Mouse (Mus musculus): ENCODE data around the gene Alox5ap. TPM values are rescaled to one million over a fixed set of nuclear protein-coding genes. Genes with fewer than 3 reads are reported as not detected.

Gene Alox5ap
- polyA plus RNA-seq, 1 experiment from 2014 or later = 11.4 TPM

DNA sequence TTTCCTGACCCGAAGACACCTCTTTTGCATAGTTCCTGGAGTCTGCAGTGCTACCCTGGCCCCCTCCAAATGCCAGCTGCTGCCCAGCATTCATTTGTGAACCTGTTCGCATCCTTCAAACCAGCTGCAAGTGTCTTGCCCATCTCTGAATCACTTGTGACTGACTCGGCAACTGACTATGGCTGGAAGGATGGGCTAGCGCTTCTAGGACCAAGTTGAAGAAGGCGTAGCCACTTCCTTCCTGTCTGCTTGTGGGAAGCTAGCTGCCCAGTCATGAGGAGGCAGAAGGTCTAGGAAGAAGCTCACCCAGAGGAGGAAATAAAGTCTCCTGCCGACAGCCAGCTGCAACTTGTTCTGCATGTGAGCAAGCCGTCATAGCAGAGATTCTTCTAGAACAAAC is 29.6 kb upstream of the Alox5ap start:
- Histone ChIP-seq H3K4me2 (ENCODE audit: low read depth, low read length) (no peak overlapping the region), H3K36me3 (ENCODE audit: control insufficient read depth, insufficient read depth, low read length) (no peaks in the 10 kb centered on the region), H3K9me3 (ENCODE audit: control insufficient read depth, low read length) (0 out of 2 replicates have a peak, but pooled peaks cover 2% of the 10 kb centered on the region), H3K4me3 (ENCODE audit: low read length) (no peak overlapping the region), H3K9ac (ENCODE audit: low read depth, low read length) (no peak overlapping the region), H3K4me1 (ENCODE audit: control insufficient read depth, insufficient read depth, low read length) (no peaks in the 10 kb centered on the region; the same call in 1 of the 2 replicates), H3K27ac (ENCODE audit: low read length) (no peak overlapping the region), H3K27me3 (replicated peaks; ENCODE audit: control insufficient read depth, insufficient read depth, low read length) (no peaks in the 10 kb centered on the region)
- 76% methylated on average over 7 of the region's 7 CpGs for WGBS
- ATAC-seq = no peak

DNA sequence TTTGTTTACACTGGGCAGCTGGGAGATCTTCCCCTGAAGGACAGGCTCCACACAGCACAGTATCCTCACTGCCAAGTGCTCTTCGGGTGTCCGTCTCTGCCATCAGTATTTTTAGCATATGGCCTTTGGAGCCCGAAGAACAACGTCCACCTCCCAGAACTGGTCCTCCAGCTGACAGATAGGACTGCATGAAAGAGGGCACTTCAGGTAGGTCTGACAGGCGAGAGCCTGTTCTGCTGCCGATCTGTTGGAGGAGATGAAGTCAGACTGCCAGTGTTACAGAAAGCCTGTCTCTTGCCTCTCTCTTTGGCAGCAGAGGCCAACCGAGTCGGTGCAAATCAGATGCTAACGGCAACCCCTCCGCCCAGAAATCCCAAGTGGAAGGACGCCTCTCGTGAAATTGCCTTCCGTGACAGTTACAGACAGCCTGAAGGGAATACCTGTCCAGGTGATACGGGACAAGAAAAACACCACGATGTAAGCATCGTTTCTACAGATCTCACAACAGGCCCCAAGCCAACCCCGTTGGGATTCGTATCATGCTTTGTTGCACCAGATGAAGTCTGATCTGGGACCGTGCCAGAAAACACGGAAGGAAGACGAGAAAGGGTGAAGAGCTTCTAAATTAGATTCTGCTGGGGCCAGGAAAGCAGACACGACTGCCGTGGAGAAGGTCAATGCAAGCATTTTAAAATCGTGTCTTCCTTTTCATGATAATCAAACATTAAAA is 27.2 kb upstream of the Alox5ap start:
- no peak overlapping the region for H3K27ac ChIP-seq (ENCODE audit: low read length)
- ATAC-seq = no peak
- no peak overlapping the region for H3K4me2 ChIP-seq (ENCODE audit: low read depth, low read length)
- H3K9ac ChIP-seq (ENCODE audit: low read depth, low read length) = no peak overlapping the region; the same call in 1 of the 2 replicates
- WGBS = 80% methylated on average over 24 of the region's 24 CpGs
- no peaks in the 10 kb centered on the region for H3K4me1 ChIP-seq (ENCODE audit: control insufficient read depth, insufficient read depth, low read length)
- no peaks in the 10 kb centered on the region for H3K27me3 ChIP-seq (replicated peaks; ENCODE audit: control insufficient read depth, insufficient read depth, low read length)
- no peaks in the 10 kb centered on the region for H3K9me3 ChIP-seq (ENCODE audit: control insufficient read depth, low read length)
- no peak overlapping the region for H3K4me3 ChIP-seq (ENCODE audit: low read length)
- no peaks in the 10 kb centered on the region for H3K36me3 ChIP-seq (ENCODE audit: control insufficient read depth, insufficient read depth, low read length)

DNA sequence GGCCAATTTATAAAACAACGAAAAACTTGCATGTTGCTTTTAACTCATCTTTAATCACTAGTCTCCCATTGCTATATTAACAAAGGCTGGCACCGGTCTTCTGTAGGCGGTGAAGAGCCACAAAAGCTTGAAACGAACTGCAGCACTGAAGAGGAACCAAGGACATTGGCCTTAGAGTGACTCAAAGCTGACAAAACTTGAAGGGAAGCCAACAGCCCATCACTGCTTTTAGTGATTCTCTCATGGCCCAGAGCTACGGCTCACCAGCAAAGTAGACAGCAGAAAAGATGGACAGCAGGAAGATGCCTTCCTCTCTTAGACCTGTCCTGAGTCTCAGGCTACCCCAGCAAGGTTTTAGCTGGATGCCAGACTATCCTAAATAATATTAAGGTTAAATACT is 22.1 kb upstream of the Alox5ap start:
- Histone ChIP-seq H3K4me3 (ENCODE audit: low read length) (no peak overlapping the region), H3K27ac (ENCODE audit: low read length) (no peak overlapping the region), H3K36me3 (ENCODE audit: control insufficient read depth, insufficient read depth, low read length) (no peaks in the 10 kb centered on the region), H3K9ac (ENCODE audit: low read depth, low read length) (no peak overlapping the region), H3K9me3 (ENCODE audit: control insufficient read depth, low read length) (no peaks in the 10 kb centered on the region), H3K27me3 (replicated peaks; ENCODE audit: control insufficient read depth, insufficient read depth, low read length) (no peaks in the 10 kb centered on the region), H3K4me1 (ENCODE audit: control insufficient read depth, insufficient read depth, low read length) (peaks cover 13% of the 10 kb centered on the region), H3K4me2 (ENCODE audit: low read depth, low read length) (no peak overlapping the region)
- WGBS = 94% methylated on average over 5 of the region's 5 CpGs
- no peak for ATAC-seq

DNA sequence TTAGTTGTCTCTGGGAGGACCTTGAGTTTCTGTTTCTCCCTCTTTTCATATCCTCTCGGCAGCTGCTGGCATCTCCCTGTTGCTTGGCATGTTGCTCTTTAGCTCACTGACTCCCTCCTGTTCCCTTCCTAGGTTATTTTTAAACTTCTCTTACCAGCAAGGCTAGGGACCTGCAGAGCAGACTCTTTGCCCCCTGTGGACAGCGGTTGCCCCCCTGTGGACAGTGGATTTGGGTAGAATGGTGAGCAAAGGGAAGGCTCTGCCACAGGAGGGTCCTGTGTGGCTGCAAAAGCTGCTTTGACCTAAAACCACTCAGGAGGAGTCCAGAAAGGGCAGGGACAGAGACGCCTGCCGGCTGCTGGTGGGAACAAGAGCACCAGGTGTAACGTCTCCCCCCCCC is 21.5 kb upstream of the Alox5ap start:
- 36% methylated on average over 5 of the region's 5 CpGs for WGBS
- no peak for ATAC-seq

DNA sequence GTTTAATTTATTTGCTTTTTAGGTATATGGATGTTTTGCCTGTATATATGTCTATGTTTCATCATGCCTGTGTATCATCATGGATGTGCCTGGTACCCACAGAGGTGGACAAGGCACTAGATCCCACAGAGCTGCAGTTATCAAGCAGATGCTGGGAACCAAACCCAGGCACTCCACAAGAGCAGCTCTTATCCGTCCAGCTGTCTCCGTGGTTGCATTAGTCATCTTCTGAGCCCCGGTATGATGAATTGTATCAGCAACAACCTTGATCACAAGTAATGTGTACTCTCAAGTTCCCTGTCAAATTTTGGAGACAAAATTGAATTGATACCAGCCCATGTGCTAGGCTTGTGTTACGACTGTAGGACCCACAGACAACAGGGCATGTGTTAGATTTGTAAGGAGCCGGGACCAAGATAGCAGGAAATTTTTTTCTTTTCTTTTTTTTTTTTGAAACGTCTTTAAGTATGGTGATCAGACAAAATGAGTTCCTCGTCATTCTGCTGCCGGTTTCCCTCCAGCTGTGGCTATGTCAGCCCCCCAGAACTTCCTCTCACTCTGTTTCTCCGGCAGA is 19.1 kb upstream of the Alox5ap start:
- peaks cover 13% of the 10 kb centered on the region for H3K4me1 ChIP-seq (ENCODE audit: control insufficient read depth, insufficient read depth, low read length)
- H3K4me2 ChIP-seq (ENCODE audit: low read depth, low read length) = peak overlapping the region; percentile 55
- peak overlapping the region; percentile 52; the same call in 1 of the 2 replicates for H3K27ac ChIP-seq (ENCODE audit: low read length)
- H3K4me3 ChIP-seq (ENCODE audit: low read length) = peak overlapping the region; percentile 37
- no peaks in the 10 kb centered on the region for H3K36me3 ChIP-seq (ENCODE audit: control insufficient read depth, insufficient read depth, low read length)
- WGBS = 28% methylated on average over 9 of the region's 9 CpGs
- peak overlapping the region; percentile 65 for H3K9ac ChIP-seq (ENCODE audit: low read depth, low read length)
- no peaks in the 10 kb centered on the region for H3K9me3 ChIP-seq (ENCODE audit: control insufficient read depth, low read length)
- no peaks in the 10 kb centered on the region for H3K27me3 ChIP-seq (replicated peaks; ENCODE audit: control insufficient read depth, insufficient read depth, low read length)
- 0 out of 2 replicates have a peak, but pooled peaks have one; percentile 4 for ATAC-seq

More for the DNA sequence above, 21.5 kb upstream of the Alox5ap start:
- no peaks in the 10 kb centered on the region for H3K36me3 ChIP-seq (ENCODE audit: control insufficient read depth, insufficient read depth, low read length)
- H3K27ac ChIP-seq (ENCODE audit: low read length) = no peak overlapping the region
- H3K9me3 ChIP-seq (ENCODE audit: control insufficient read depth, low read length) = no peaks in the 10 kb centered on the region
- no peak overlapping the region for H3K9ac ChIP-seq (ENCODE audit: low read depth, low read length)
- no peak overlapping the region for H3K4me3 ChIP-seq (ENCODE audit: low read length)
- H3K4me1 ChIP-seq (ENCODE audit: control insufficient read depth, insufficient read depth, low read length) = peaks cover 13% of the 10 kb centered on the region
- H3K27me3 ChIP-seq (replicated peaks; ENCODE audit: control insufficient read depth, insufficient read depth, low read length) = no peaks in the 10 kb centered on the region
- H3K4me2 ChIP-seq (ENCODE audit: low read depth, low read length) = no peak overlapping the region

DNA sequence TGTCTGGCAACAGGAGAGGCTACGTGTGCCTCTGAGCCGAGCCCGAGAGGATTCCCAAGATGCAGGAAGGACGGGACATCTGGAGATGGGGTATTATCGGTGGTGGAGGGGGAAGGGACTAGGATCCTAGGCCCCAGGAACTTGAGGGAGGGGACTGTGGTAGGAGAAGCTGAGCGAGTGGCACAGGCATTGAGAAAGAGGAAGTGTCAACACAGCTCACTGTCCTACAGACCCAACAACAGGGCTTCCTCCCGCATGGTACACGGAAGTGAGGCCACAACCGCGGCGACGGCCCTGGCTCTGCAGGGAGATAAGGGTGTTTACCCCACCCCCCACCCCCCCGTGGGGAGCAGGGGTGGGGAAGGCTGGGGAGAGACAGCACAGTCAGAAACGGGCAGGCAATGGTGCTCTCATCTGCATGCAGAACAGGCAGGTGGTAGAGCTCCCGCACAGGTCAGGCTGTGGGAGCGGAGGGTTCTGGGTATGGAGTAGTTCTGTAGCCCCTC is 18.5 kb upstream of the Alox5ap start:
- no peaks in the 10 kb centered on the region for H3K9me3 ChIP-seq (ENCODE audit: control insufficient read depth, low read length)
- H3K9ac ChIP-seq (ENCODE audit: low read depth, low read length) = peak overlapping the region; percentile 65
- H3K27ac ChIP-seq (ENCODE audit: low read length) = peak overlapping the region; percentile 52
- peak overlapping the region; percentile 55 for H3K4me2 ChIP-seq (ENCODE audit: low read depth, low read length)
- WGBS = 7% methylated on average over 16 of the region's 16 CpGs
- no peaks in the 10 kb centered on the region for H3K36me3 ChIP-seq (ENCODE audit: control insufficient read depth, insufficient read depth, low read length)
- H3K4me1 ChIP-seq (ENCODE audit: control insufficient read depth, insufficient read depth, low read length) = peaks cover 13% of the 10 kb centered on the region
- H3K27me3 ChIP-seq (replicated peaks; ENCODE audit: control insufficient read depth, insufficient read depth, low read length) = no peaks in the 10 kb centered on the region
- peak; percentile 91 for ATAC-seq
- H3K4me3 ChIP-seq (ENCODE audit: low read length) = peak overlapping the region; percentile 37

DNA sequence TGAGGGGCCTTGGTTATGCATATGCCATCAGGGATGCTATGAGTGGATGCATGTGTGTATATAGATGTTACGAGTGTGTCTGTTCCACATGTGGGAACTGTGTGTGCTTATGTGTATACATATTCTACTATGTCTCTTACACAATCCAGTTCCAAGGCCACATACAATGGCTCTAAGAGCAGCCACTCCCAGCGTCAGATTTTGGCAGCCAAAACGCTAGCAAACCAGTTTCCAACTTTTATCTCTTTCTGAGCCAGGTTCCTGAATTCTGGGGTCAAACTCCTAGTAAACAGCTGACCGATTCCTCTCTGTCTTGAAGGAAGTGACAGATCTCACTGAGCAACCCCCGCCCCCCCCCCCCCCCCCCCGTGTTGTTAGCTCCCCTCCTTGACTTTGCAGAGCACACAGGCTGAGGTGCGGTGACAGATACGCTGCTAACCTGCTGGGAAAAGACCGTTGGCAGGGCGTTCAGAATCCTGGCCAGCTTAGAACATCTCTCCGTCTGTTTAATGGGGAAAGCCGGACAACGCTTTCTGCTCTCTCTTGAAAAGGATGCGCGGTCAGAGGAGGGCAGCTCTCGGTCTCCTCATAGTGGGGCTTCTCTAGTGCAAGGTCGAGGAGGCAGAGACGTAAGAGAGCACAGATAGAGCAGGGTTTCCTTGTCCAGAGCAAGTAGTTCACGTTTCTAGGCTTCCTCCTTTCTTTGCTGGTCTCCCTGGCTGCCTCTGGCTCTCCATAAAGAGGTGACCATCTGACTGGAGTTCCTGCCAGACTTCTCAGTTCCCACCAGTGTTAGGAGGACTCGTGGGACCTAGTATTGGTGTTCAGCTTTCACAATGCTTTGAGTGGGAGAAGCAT is 17.3 kb upstream of the Alox5ap start:
- Histone ChIP-seq H3K9ac (ENCODE audit: low read depth, low read length) (no peak overlapping the region), H3K4me1 (ENCODE audit: control insufficient read depth, insufficient read depth, low read length) (peaks cover 13% of the 10 kb centered on the region), H3K36me3 (ENCODE audit: control insufficient read depth, insufficient read depth, low read length) (no peaks in the 10 kb centered on the region), H3K27me3 (replicated peaks; ENCODE audit: control insufficient read depth, insufficient read depth, low read length) (no peaks in the 10 kb centered on the region), H3K4me2 (ENCODE audit: low read depth, low read length) (0 out of 2 replicates have a peak overlapping the region, but pooled peaks have one; percentile 10), H3K4me3 (ENCODE audit: low read length) (no peak overlapping the region), H3K9me3 (ENCODE audit: control insufficient read depth, low read length) (no peaks in the 10 kb centered on the region), H3K27ac (ENCODE audit: low read length) (peak overlapping the region; percentile 31; the same call in 1 of the 2 replicates)
- 0 out of 2 replicates have a peak, but pooled peaks have one; percentile 34 for ATAC-seq
- WGBS = 32% methylated on average over 19 of the region's 20 CpGs

DNA sequence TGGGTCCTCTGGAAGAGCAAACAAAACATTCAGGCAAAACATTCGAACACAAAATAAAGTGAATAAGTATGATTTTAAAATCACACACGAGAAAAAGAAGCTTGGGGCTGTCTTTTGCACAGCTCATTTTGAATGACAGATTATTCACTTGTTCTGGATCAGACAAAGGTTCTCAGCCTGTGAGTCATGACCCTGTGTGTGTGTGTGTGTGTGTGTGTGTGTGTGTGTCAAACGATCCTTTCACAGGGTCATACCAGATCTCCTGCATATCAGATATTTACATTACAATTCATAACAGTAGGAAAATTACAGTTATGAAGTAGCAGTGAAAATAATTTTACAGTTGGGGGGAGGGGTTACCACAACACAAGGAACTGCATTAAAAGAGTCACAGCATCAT is 12.3 kb upstream of the Alox5ap start:
- no peak for ATAC-seq
- no peak overlapping the region for H3K4me3 ChIP-seq (ENCODE audit: low read length)
- no peaks in the 10 kb centered on the region for H3K9me3 ChIP-seq (ENCODE audit: control insufficient read depth, low read length)
- H3K9ac ChIP-seq (ENCODE audit: low read depth, low read length) = no peak overlapping the region
- H3K4me1 ChIP-seq (ENCODE audit: control insufficient read depth, insufficient read depth, low read length) = 0 out of 2 replicates have a peak, but pooled peaks cover 3% of the 10 kb centered on the region
- 77% methylated on average over 3 of the region's 3 CpGs for WGBS
- H3K27me3 ChIP-seq (replicated peaks; ENCODE audit: control insufficient read depth, insufficient read depth, low read length) = no peaks in the 10 kb centered on the region
- H3K27ac ChIP-seq (ENCODE audit: low read length) = no peak overlapping the region
- no peak overlapping the region for H3K4me2 ChIP-seq (ENCODE audit: low read depth, low read length)
- H3K36me3 ChIP-seq (ENCODE audit: control insufficient read depth, insufficient read depth, low read length) = no peaks in the 10 kb centered on the region

DNA sequence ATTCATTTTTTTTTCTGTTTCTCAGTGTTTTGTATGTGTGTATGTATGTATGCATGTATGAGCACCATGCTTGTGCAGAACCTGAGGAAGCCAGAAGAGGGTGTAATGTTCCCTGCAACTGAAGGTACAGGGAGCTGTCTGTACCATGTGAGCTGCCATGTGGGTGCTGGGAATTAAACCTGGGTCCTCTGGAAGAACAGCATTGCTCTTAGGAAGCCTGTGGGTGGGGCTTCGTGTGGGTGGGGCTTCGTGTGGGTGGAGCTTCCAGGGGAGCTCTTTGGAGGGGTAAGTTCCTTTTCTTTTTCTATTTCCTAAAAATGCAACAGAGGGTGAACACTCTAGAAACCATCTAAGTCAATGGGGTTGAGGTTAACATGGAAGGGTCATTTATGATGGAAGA is 11.1 kb upstream of the Alox5ap start:
- Histone ChIP-seq H3K9ac (ENCODE audit: low read depth, low read length) (no peak overlapping the region), H3K36me3 (ENCODE audit: control insufficient read depth, insufficient read depth, low read length) (no peaks in the 10 kb centered on the region), H3K27me3 (replicated peaks; ENCODE audit: control insufficient read depth, insufficient read depth, low read length) (no peaks in the 10 kb centered on the region), H3K4me2 (ENCODE audit: low read depth, low read length) (no peak overlapping the region), H3K4me1 (ENCODE audit: control insufficient read depth, insufficient read depth, low read length) (0 out of 2 replicates have a peak, but pooled peaks cover 3% of the 10 kb centered on the region), H3K27ac (ENCODE audit: low read length) (no peak overlapping the region), H3K4me3 (ENCODE audit: low read length) (no peak overlapping the region), H3K9me3 (ENCODE audit: control insufficient read depth, low read length) (no peaks in the 10 kb centered on the region)
- no peak for ATAC-seq
- WGBS = 75% methylated on average over 2 of the region's 2 CpGs
